Mouse (Mus musculus) gastrocnemius, adult 18-20 months (tissue): ENCODE results near the gene Cybb. TPM values are rescaled to one million over a fixed set of nuclear protein-coding genes. Genes with fewer than 3 reads are reported as not detected.

Experiments
- total RNA-seq, 2 experiments: library from RNA; stranded (reverse); gene quantifications; 2 replicates each; pipeline ENCODE4 v1.2.3; 2021

The Cybb gene
- total RNA-seq, 2 experiments from 2014 or later: 1.1 to 1.2 TPM

Other genes starting within 250 kb of the Cybb start
- gene Gm14862, start 230.9 kb downstream of the Cybb start, total RNA-seq: not detected
- gene Xk, start 215.0 kb downstream of the Cybb start, total RNA-seq: 1 to 10 TPM; 4.7 to 6.5 TPM
- gene H2al1m, start 204.0 kb downstream of the Cybb start, total RNA-seq: under 1 TPM in 1 of 2 experiments, not detected in 1; 0.64 TPM
- gene H2al1k, start 137.1 kb downstream of the Cybb start, total RNA-seq: not detected
- not detected for gene H2al1o, start 84.6 kb upstream of the Cybb start, total RNA-seq
- gene Dynlt3, start 175.2 kb upstream of the Cybb start, total RNA-seq: 10 to 100 TPM; 59.7 to 68.7 TPM